Comparison of ENCODE assay signal across 14 mouse cellular contexts in the genomic region with DNA sequence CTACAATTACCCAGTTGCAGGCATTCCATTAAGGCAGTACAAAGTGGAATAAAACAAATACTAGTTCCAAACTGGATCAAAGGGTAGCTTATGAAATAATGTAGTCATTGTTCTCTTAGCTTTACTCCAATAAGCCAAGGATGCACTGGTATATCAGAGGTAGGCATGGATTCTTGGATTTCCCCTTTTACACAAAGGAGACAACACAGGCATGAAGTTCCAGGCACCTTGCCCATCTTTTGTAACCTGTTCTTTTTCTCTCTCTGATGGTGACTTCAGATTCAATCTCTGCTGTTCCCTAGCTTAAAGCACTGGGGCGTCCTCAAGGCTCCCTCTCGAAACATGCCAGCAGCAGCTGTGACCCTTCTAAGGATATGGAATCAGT.
"Had no signal": no experiment of that assay in that cellular context is flagged by ENCODE, and none has a peak within 500 bp of the region (broad histone marks: within the 10 kb centered on the region; RNA-seq: fewer than 3 reads in every experiment).

No protein-coding gene starts in this region.

- H3K27me3 ChIP-seq: limb, embryonic 12.5 days; midbrain, embryonic 12.5 days; neural tube, embryonic 13.5 days had no signal

- H3K9ac ChIP-seq: limb, embryonic 12.5 days; liver, embryonic 14.5 days; midbrain, embryonic 12.5 days; neural tube, embryonic 13.5 days had no signal

- DNase-seq: kidney, adult 8-10 months; kidney, postnatal 25 days; layer of hippocampus, adult 9-11 months; liver; lung, adult 18-20 months; right cerebral cortex, adult 18-20 months; right cerebral cortex, postnatal 25 days; thymus, adult 18-20 months; thymus, postnatal 25 days had no signal

- H3K27ac ChIP-seq: limb, embryonic 12.5 days; liver, embryonic 14.5 days; midbrain, embryonic 12.5 days; neural tube, embryonic 13.5 days had no signal

- H3K4me3 ChIP-seq: limb, embryonic 12.5 days; midbrain, embryonic 12.5 days; neural tube, embryonic 13.5 days had no signal

- ATAC-seq: midbrain, embryonic 16.5 days had no signal

- H3K4me2 ChIP-seq: limb, embryonic 12.5 days; midbrain, embryonic 12.5 days; neural tube, embryonic 13.5 days had no signal

- H3K9me3 ChIP-seq: limb, embryonic 12.5 days; midbrain, embryonic 12.5 days; neural tube, embryonic 13.5 days had no signal

- H3K36me3 ChIP-seq: limb, embryonic 12.5 days; midbrain, embryonic 12.5 days; neural tube, embryonic 13.5 days had no signal

- H3K4me1 ChIP-seq: neural tube, embryonic 13.5 days had no signal
